Mouse (Mus musculus) forebrain, embryonic 10.5 days (tissue): ENCODE measurements around the gene Spata21. TPM values are rescaled to one million over a fixed set of nuclear protein-coding genes. Genes with fewer than 3 reads are reported as not detected.
A peak's percentile ranks its signal among the peaks of the same experiment; 100 is the strongest.

Source experiments
- DNase-seq: peaks from one replicate; pipeline ENCODE4 v3.0.0-alpha.2; 2017; ENCODE audit warnings: low spot score; ENCODE audit errors: extremely low spot score
- H3K27ac ChIP-seq: fragments of 300-500 bp; sonication (generic); 2 replicates; pipeline ENCODE4 v1.5.1; 2016; ENCODE audit warnings: mild to moderate bottlenecking
- H3K27me3 ChIP-seq: fragments of 300-500 bp; sonication (generic); 2 replicates; pipeline ENCODE4 v1.6.1; 2016; ENCODE audit warnings: mild to moderate bottlenecking; ENCODE audit not compliant: poor library complexity, severe bottlenecking
- H3K36me3 ChIP-seq: fragments of 300-500 bp; sonication (generic); replicated peaks from 2 replicates; pipeline ENCODE4 v1.6.1; 2016; ENCODE audit warnings: mild to moderate bottlenecking, moderate library complexity
- H3K4me1 ChIP-seq: fragments of 300-500 bp; sonication (generic); 2 replicates; pipeline ENCODE4 v1.6.1; 2016
- H3K4me3 ChIP-seq: fragments of 300-500 bp; sonication (generic); 2 replicates; pipeline ENCODE4 v1.5.1; 2016; ENCODE audit warnings: mild to moderate bottlenecking, moderate library complexity
- H3K9me3 ChIP-seq: fragments of 300-500 bp; sonication (generic); 2 replicates; pipeline ENCODE4 v1.6.1; 2016; ENCODE audit warnings: mild to moderate bottlenecking, moderate library complexity
- WGBS: fragments of 180-500 bp; shearing (Covaris S2); methylation state at CpG from one replicate; pipeline ENCODE4 v1.1.7; 2016; 5-methylcytosine and 5-hydroxymethylcytosine counted together
- polyA plus RNA-seq: library from polyadenylated mRNA; unstranded; fragments of >200 nt; fragmentation: Nextera tagmentation; extraction: Ambion mirVana; gene quantifications from 2 replicates; pipeline ENCODE4 v1.2.1, GENCODE M21; 2016

Gene Spata21
- polyA plus RNA-seq, 1 experiment from 2014 or later = 0.15 TPM

- no peak overlapping the region for H3K4me3 ChIP-seq
- H3K4me1 ChIP-seq = peaks cover 45% of the 10 kb centered on the region
Observed at GRCm38 (mm10) chr4:141115398-141115797, 27.3 kb downstream of the Spata21 start.

GRCm38 (mm10) chr4:141118691-141119090 lies 30.6 kb downstream of the Spata21 start:
- DNase-seq = no peak
- H3K27me3 ChIP-seq = no peaks in the 10 kb centered on the region
- no peaks in the 10 kb centered on the region for H3K9me3 ChIP-seq
- H3K27ac ChIP-seq = no peak overlapping the region
- H3K36me3 ChIP-seq = peaks cover 79% of the 10 kb centered on the region
- 87% methylated on average over 4 of the region's 4 CpGs for WGBS
- H3K4me3 ChIP-seq = no peak overlapping the region
- peaks cover 68% of the 10 kb centered on the region for H3K4me1 ChIP-seq

More at GRCm38 (mm10) chr4:141115398-141115797, 27.3 kb downstream of the Spata21 start:
- DNase-seq = no peak
- Histone ChIP-seq H3K36me3 (peaks cover 96% of the 10 kb centered on the region), H3K27me3 (no peaks in the 10 kb centered on the region), H3K9me3 (peaks cover 9% of the 10 kb centered on the region), H3K27ac (no peak overlapping the region)
- WGBS = 76% methylated on average over 8 of the region's 8 CpGs

GRCm38 (mm10) chr4:141120700-141121099 lies 32.6 kb downstream of the Spata21 start:
- peaks cover 63% of the 10 kb centered on the region for H3K4me1 ChIP-seq
- WGBS = 27% methylated on average over 11 of the region's 11 CpGs
- peak; percentile 63 for DNase-seq

GRCm38 (mm10) chr4:141122663-141123062 lies 34.5 kb downstream of the Spata21 start:
- Histone ChIP-seq H3K27ac (0 out of 2 replicates have a peak overlapping the region, but pooled peaks have one; percentile 4), H3K36me3 (peaks cover 58% of the 10 kb centered on the region), H3K4me1 (peaks cover 60% of the 10 kb centered on the region), H3K9me3 (no peaks in the 10 kb centered on the region; the same call in 1 of the 2 replicates), H3K4me3 (no peak overlapping the region), H3K27me3 (no peaks in the 10 kb centered on the region)
- WGBS = 92% methylated on average over 7 of the region's 7 CpGs
- DNase-seq = no peak

More at GRCm38 (mm10) chr4:141120700-141121099, 32.6 kb downstream of the Spata21 start:
- H3K27ac ChIP-seq = no peak overlapping the region
- H3K4me3 ChIP-seq = no peak overlapping the region
- H3K27me3 ChIP-seq = no peaks in the 10 kb centered on the region
- peaks cover 66% of the 10 kb centered on the region for H3K36me3 ChIP-seq
- no peaks in the 10 kb centered on the region for H3K9me3 ChIP-seq

- Histone ChIP-seq H3K9me3 (no peaks in the 10 kb centered on the region; the same call in 1 of the 2 replicates), H3K4me3 (no peak overlapping the region), H3K36me3 (peaks cover 54% of the 10 kb centered on the region), H3K27ac (0 out of 2 replicates have a peak overlapping the region, but pooled peaks have one; percentile 4), H3K27me3 (no peaks in the 10 kb centered on the region), H3K4me1 (peaks cover 60% of the 10 kb centered on the region)
- WGBS = 41% methylated on average over 1 of the region's 1 CpGs
- DNase-seq = no peak
Observed at GRCm38 (mm10) chr4:141123065-141123464, 34.9 kb downstream of the Spata21 start.

DNA sequence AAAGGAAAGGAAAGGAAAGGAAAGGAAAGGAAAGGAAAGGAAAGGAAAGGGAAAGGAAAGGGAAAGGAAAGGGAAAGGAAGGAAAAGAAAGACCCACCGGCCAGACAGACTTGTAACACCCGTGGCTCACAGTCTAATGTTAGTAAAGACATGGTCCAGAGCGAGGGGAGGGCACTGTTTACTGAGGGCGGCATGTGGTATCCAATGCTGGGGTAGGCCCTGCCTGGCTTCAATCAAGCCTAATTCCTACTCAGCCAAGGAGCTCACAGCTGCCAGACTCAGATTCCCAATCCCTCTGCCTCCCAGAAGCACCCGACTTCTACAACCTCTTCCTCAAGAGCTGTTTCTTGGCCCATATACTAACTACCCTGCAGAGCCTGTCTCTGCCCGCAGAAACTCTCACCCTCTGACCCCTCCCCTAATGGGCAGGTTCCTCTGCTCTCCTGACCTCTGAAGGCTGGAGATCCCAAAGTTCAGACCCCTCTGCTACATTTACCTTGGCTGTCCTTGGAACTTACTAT lies 41.1 kb downstream of the Spata21 start:
- 74% methylated on average over 6 of the region's 6 CpGs for WGBS
- no peak overlapping the region for H3K4me3 ChIP-seq
- no peak overlapping the region for H3K27ac ChIP-seq
- DNase-seq = no peak
- H3K9me3 ChIP-seq = no peaks in the 10 kb centered on the region; the same call in 1 of the 2 replicates
- peaks cover 26% of the 10 kb centered on the region for H3K36me3 ChIP-seq
- H3K4me1 ChIP-seq = peaks cover 57% of the 10 kb centered on the region
- H3K27me3 ChIP-seq = no peaks in the 10 kb centered on the region

- Histone ChIP-seq H3K36me3 (peaks cover 31% of the 10 kb centered on the region), H3K4me3 (no peak overlapping the region), H3K9me3 (no peaks in the 10 kb centered on the region; the same call in 1 of the 2 replicates), H3K4me1 (peaks cover 66% of the 10 kb centered on the region), H3K27ac (peak overlapping the region; percentile 27), H3K27me3 (no peaks in the 10 kb centered on the region)
- no peak for DNase-seq
- WGBS = 82% methylated on average over 6 of the region's 6 CpGs
Observed at GRCm38 (mm10) chr4:141130704-141131342, 42.7 kb downstream of the Spata21 start.

GRCm38 (mm10) chr4:141131531-141132061 lies 43.5 kb downstream of the Spata21 start:
- H3K9me3 ChIP-seq = no peaks in the 10 kb centered on the region; the same call in 1 of the 2 replicates
- no peaks in the 10 kb centered on the region for H3K27me3 ChIP-seq
- H3K27ac ChIP-seq = peak overlapping the region; percentile 72
- H3K36me3 ChIP-seq = peaks cover 32% of the 10 kb centered on the region
- 69% methylated on average over 5 of the region's 5 CpGs for WGBS
- DNase-seq = no peak
- peaks cover 70% of the 10 kb centered on the region for H3K4me1 ChIP-seq
- no peak overlapping the region for H3K4me3 ChIP-seq

GRCm38 (mm10) chr4:141132191-141132590 lies 44.1 kb downstream of the Spata21 start:
- Histone ChIP-seq H3K9me3 (no peaks in the 10 kb centered on the region), H3K4me1 (peaks cover 76% of the 10 kb centered on the region), H3K27me3 (no peaks in the 10 kb centered on the region), H3K36me3 (peaks cover 29% of the 10 kb centered on the region), H3K27ac (peak overlapping the region; percentile 72), H3K4me3 (no peak overlapping the region)
- DNase-seq = no peak
- WGBS = 65% methylated on average over 8 of the region's 8 CpGs

- Histone ChIP-seq H3K27me3 (no peaks in the 10 kb centered on the region), H3K27ac (no peak overlapping the region; the same call in 1 of the 2 replicates), H3K9me3 (no peaks in the 10 kb centered on the region), H3K4me1 (peaks cover 84% of the 10 kb centered on the region), H3K36me3 (peaks cover 29% of the 10 kb centered on the region), H3K4me3 (no peak overlapping the region)
- 61% methylated on average over 8 of the region's 8 CpGs for WGBS
- no peak for DNase-seq
Observed at GRCm38 (mm10) chr4:141133227-141133626, 45.1 kb downstream of the Spata21 start.

- no peaks in the 10 kb centered on the region for H3K9me3 ChIP-seq
- WGBS = 13% methylated on average over 8 of the region's 8 CpGs
- H3K36me3 ChIP-seq = peaks cover 29% of the 10 kb centered on the region
- H3K4me3 ChIP-seq = peak overlapping the region; percentile 30
- no peaks in the 10 kb centered on the region for H3K27me3 ChIP-seq
- peak overlapping the region; percentile 80 for H3K27ac ChIP-seq
- DNase-seq = peak; percentile 70
- H3K4me1 ChIP-seq = peaks cover 89% of the 10 kb centered on the region
Observed at GRCm38 (mm10) chr4:141134031-141134441, 45.9 kb downstream of the Spata21 start.

DNA sequence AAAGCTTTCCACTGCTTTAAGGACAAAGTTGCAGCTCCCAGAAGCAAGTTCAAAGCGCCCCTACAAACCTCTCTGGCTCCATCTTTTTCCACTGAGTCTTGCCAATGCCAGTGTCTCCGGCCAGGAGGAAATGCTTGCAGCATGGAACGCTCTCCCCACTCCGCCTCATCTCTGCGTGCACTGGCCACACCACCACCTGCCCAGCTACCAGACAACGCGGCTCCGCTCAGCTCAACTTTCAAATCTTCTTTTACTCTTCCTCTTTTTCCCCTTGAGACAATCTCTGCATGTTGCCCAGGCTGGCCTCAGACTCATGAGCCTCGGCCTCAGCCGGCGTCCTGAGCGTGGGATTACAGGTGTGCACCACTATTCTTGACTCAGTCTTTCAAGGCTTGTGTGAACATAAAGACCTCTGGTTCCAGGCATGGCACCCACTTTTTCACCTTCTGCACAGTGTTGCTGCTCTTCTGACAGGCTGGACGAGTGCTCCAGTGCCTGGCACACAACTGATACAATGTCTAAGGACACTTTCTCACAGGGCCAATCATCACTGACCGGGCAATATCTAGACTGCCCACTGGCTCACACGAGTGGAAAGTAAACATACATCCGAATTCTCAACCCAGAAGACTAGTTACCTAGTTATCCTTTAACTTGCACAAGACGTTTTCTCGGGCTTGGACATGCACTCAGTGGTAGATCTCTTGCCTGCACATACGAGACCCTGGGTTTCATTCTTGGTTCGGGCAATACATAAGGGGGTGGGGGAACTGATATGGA lies 46.8 kb downstream of the Spata21 start:
- 77% methylated on average over 20 of the region's 20 CpGs for WGBS
- Histone ChIP-seq H3K27ac (peak overlapping the region; percentile 80), H3K36me3 (peaks cover 26% of the 10 kb centered on the region), H3K9me3 (no peaks in the 10 kb centered on the region), H3K4me3 (peak overlapping the region; percentile 30), H3K27me3 (no peaks in the 10 kb centered on the region), H3K4me1 (peaks cover 84% of the 10 kb centered on the region)
- no peak for DNase-seq
